Mouse (Mus musculus): ENCODE measurements around the gene Lrmda. TPM values are rescaled to one million over a fixed set of nuclear protein-coding genes. Genes with fewer than 3 reads are reported as not detected.

Gene Lrmda
- polyA plus RNA-seq, 1 experiment = 0.51 TPM

DNA sequence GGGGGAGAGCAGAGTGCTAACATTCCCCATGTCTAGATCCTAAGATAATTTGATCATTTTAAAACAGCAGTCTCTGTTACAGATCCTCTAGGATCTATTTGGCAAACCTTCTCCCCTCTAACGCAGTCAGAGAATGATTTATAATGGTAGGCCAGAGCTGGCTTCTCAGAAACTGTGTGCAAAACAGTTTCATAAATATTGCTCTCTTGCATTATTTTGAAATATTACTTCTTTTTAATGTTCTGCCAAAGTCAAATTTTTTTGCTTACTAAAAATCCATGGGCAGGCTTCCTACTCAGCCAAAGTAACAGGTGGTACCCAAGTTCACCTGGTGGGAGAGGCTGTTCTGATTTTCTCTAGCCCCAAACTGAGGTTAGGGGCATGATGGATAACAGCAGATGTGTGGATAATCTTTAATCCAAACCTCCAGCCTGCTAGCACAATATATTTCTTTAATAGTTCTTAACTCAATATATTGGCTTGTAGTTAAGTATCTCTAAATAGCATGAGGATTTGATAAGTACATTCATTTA is 1064.8 kb downstream of the Lrmda start:
- DNase-seq = no peak
- no peak overlapping the region for H3K4me3 ChIP-seq (ENCODE audit: control insufficient read depth, insufficient read depth, low read length)
- no peak overlapping the region for H3K27ac ChIP-seq (ENCODE audit: control insufficient read depth, insufficient read depth, low read length)
- no peaks in the 10 kb centered on the region for H3K27me3 ChIP-seq (ENCODE audit: control insufficient read depth, insufficient read depth, low read length)
- H3K4me1 ChIP-seq (replicated peaks; ENCODE audit: control insufficient read depth, insufficient read depth, low read length) = no peaks in the 10 kb centered on the region
- WGBS = 85% methylated on average over 1 of the region's 1 CpGs
- no peaks in the 10 kb centered on the region for H3K36me3 ChIP-seq (ENCODE audit: control insufficient read depth, insufficient read depth, low read length)
- TF ChIP-seq CTCF (IDR thresholded peaks at IDR 0.05; ENCODE audit: borderline replicate concordance, control insufficient read depth, extremely low read depth, insufficient read depth, low read length, poor library complexity) (no peak), POLR2A (IDR thresholded peaks at IDR 0.05; ENCODE audit: control insufficient read depth, extremely low read depth, insufficient read depth, low read length, poor library complexity) (no peak)

DNA sequence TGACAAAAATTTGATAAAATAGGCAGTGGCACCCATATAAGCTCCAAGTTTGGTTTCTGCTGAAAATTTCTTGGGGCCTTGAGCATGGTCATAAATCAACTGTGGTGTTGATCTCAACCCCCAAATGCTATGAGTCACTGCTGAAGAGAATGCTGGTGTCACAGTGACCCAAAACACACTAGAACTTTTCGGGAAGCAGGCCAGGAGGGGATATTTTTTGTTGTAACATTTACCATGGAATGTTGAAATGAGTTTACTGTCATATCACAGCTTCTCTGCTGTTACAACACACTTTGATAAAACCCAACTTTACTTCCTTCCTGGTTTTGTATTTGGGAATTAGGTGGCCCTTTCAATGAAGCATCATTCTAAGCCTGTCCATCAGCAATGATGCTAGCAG is 1065.3 kb downstream of the Lrmda start:
- no peaks in the 10 kb centered on the region for H3K4me1 ChIP-seq (replicated peaks; ENCODE audit: control insufficient read depth, insufficient read depth, low read length)
- 53% methylated on average over 1 of the region's 1 CpGs for WGBS
- TF ChIP-seq CTCF (IDR thresholded peaks at IDR 0.05; ENCODE audit: borderline replicate concordance, control insufficient read depth, extremely low read depth, insufficient read depth, low read length, poor library complexity) = no peak
- no peak for TF ChIP-seq POLR2A (IDR thresholded peaks at IDR 0.05; ENCODE audit: control insufficient read depth, extremely low read depth, insufficient read depth, low read length, poor library complexity)
- no peaks in the 10 kb centered on the region for H3K27me3 ChIP-seq (ENCODE audit: control insufficient read depth, insufficient read depth, low read length)
- no peak overlapping the region for H3K4me3 ChIP-seq (ENCODE audit: control insufficient read depth, insufficient read depth, low read length)
- H3K27ac ChIP-seq (ENCODE audit: control insufficient read depth, insufficient read depth, low read length) = no peak overlapping the region
- no peaks in the 10 kb centered on the region for H3K36me3 ChIP-seq (ENCODE audit: control insufficient read depth, insufficient read depth, low read length)
- DNase-seq = no peak

DNA sequence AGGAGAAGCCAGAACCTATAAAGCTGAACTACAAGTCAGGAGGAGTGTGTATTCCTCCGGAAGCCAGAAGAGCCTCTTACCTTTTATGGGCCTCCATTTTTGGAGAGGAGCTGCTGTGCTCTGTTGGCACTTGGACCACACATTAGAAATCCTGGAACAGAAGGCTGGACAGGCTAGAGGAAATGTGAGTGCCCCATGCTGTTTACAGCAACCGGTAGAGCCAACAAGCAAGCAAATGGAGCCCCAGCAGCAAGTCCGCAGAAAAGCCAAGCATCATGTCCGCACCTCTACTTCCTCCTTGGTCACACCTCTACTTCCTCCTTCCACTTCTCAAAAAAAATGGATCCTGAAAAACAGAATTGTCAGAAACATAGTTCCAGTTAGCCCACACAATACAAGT is 1073.8 kb downstream of the Lrmda start:
- TF ChIP-seq CTCF (IDR thresholded peaks at IDR 0.05; ENCODE audit: borderline replicate concordance, control insufficient read depth, extremely low read depth, insufficient read depth, low read length, poor library complexity) (no peak), POLR2A (IDR thresholded peaks at IDR 0.05; ENCODE audit: control insufficient read depth, extremely low read depth, insufficient read depth, low read length, poor library complexity) (no peak)
- H3K4me3 ChIP-seq (ENCODE audit: control insufficient read depth, insufficient read depth, low read length) = no peak overlapping the region
- no peaks in the 10 kb centered on the region for H3K4me1 ChIP-seq (replicated peaks; ENCODE audit: control insufficient read depth, insufficient read depth, low read length)
- H3K27me3 ChIP-seq (ENCODE audit: control insufficient read depth, insufficient read depth, low read length) = no peaks in the 10 kb centered on the region
- no peak overlapping the region for H3K27ac ChIP-seq (ENCODE audit: control insufficient read depth, insufficient read depth, low read length)
- no peaks in the 10 kb centered on the region for H3K36me3 ChIP-seq (ENCODE audit: control insufficient read depth, insufficient read depth, low read length)
- DNase-seq = no peak
- WGBS = 76% methylated on average over 4 of the region's 4 CpGs

DNA sequence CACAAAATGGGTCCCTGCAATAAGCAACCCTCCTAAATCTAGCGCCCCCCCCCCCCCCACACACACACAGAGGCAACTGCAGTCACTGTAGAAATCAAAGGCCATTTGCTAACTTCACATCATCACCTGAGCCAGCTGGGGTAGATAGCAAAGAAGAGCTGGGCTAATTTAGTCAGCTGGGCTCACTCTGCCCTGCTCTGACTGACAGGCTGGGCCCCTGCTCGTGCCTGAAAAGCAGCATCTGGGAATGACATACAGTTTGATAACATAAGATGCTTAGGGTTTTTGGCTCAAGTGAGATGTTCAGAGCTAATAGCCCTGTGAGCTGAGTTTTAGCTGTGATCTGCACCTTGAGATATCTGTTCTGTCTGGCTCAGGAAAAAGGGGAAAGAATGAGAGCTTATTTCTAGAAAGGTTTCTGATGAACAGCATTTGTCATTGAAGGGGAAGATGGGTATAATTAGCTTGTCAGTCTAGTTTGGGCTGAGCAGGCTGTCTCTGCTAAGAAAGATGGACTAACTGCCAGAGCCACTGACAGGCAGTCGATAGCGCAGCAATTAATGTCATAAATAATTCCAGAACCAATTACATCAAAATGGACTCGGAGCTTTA is 1075.1 kb downstream of the Lrmda start:
- Histone ChIP-seq H3K27me3 (ENCODE audit: control insufficient read depth, insufficient read depth, low read length) (no peaks in the 10 kb centered on the region), H3K4me3 (ENCODE audit: control insufficient read depth, insufficient read depth, low read length) (no peak overlapping the region), H3K27ac (ENCODE audit: control insufficient read depth, insufficient read depth, low read length) (no peak overlapping the region), H3K4me1 (replicated peaks; ENCODE audit: control insufficient read depth, insufficient read depth, low read length) (no peaks in the 10 kb centered on the region), H3K36me3 (ENCODE audit: control insufficient read depth, insufficient read depth, low read length) (no peaks in the 10 kb centered on the region)
- WGBS = 83% methylated on average over 5 of the region's 5 CpGs
- no peak for TF ChIP-seq CTCF (IDR thresholded peaks at IDR 0.05; ENCODE audit: borderline replicate concordance, control insufficient read depth, extremely low read depth, insufficient read depth, low read length, poor library complexity)
- no peak for TF ChIP-seq POLR2A (IDR thresholded peaks at IDR 0.05; ENCODE audit: control insufficient read depth, extremely low read depth, insufficient read depth, low read length, poor library complexity)
- DNase-seq = no peak

DNA sequence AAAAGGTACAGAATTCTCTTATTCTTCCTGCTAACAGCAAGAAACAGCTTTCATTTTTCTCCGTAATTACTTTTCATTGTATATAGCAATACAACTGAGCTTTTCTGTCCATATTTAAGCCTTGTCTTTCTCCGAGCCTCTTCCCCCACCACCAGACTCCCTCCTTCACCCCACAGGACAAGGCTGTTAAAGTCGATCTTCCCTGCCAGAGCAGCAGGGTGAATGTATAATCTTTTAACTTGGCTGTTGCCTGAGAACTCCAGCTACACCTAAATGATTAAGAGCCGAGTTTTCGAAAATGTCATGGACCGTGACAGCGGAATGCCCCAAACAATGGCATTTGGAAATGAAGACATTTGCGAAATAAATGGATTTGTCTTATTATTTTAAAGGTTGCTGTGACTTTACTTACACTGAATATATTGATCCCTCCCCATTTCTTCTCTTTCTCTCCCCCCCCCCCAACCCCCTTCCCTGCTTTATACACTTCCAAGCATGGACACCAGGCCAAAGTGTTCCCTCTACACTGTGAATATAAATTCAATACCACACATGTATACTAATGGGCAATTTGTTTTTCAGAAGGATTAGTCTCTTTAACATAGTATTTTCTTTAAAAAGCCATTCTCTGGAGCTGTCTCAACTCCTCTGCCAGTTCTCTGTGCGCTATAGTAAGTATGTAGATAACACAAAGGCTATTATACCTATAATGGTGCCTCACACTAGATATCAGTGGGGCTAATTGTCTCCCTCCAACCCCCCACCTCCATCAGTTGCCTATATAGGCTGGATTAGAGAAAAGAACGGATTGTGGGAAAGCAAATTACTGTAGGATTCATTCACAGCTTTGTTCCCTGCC is 1075.9 kb downstream of the Lrmda start:
- Histone ChIP-seq H3K27me3 (ENCODE audit: control insufficient read depth, insufficient read depth, low read length) (no peaks in the 10 kb centered on the region), H3K4me1 (replicated peaks; ENCODE audit: control insufficient read depth, insufficient read depth, low read length) (no peaks in the 10 kb centered on the region), H3K27ac (ENCODE audit: control insufficient read depth, insufficient read depth, low read length) (no peak overlapping the region), H3K4me3 (ENCODE audit: control insufficient read depth, insufficient read depth, low read length) (no peak overlapping the region), H3K36me3 (ENCODE audit: control insufficient read depth, insufficient read depth, low read length) (no peaks in the 10 kb centered on the region)
- TF ChIP-seq CTCF (IDR thresholded peaks at IDR 0.05; ENCODE audit: borderline replicate concordance, control insufficient read depth, extremely low read depth, insufficient read depth, low read length, poor library complexity) = no peak
- no peak for TF ChIP-seq POLR2A (IDR thresholded peaks at IDR 0.05; ENCODE audit: control insufficient read depth, extremely low read depth, insufficient read depth, low read length, poor library complexity)
- 86% methylated on average over 10 of the region's 10 CpGs for WGBS
- no peak for DNase-seq

DNA sequence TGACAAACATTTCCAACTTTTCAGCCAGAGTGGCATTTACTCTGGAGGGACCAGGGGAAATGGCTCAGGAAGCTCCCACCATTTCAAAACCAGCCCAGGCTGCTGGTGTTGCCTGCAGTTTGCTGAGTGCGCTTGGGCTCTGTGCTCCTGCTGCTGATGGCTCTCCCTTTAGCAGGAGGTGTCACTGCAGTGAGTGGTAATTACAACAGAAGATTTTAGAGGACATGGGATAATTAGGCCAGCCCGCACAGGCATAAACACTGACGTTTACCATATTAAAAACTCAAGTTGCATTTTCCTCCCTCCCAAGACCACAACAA is 1076.5 kb downstream of the Lrmda start:
- H3K27ac ChIP-seq (ENCODE audit: control insufficient read depth, insufficient read depth, low read length) = no peak overlapping the region
- no peak for DNase-seq

More for the DNA sequence above, 1076.5 kb downstream of the Lrmda start:
- no peaks in the 10 kb centered on the region for H3K27me3 ChIP-seq (ENCODE audit: control insufficient read depth, insufficient read depth, low read length)
- no peak overlapping the region for H3K4me3 ChIP-seq (ENCODE audit: control insufficient read depth, insufficient read depth, low read length)
- TF ChIP-seq POLR2A (IDR thresholded peaks at IDR 0.05; ENCODE audit: control insufficient read depth, extremely low read depth, insufficient read depth, low read length, poor library complexity) = no peak
- no peak for TF ChIP-seq CTCF (IDR thresholded peaks at IDR 0.05; ENCODE audit: borderline replicate concordance, control insufficient read depth, extremely low read depth, insufficient read depth, low read length, poor library complexity)
- no peaks in the 10 kb centered on the region for H3K4me1 ChIP-seq (replicated peaks; ENCODE audit: control insufficient read depth, insufficient read depth, low read length)
- 88% methylated on average over 3 of the region's 3 CpGs for WGBS
- H3K36me3 ChIP-seq (ENCODE audit: control insufficient read depth, insufficient read depth, low read length) = no peaks in the 10 kb centered on the region
